Mouse (Mus musculus) layer of hippocampus, adult 8-10 months (tissue): Measurements from ENCODE around the gene Esyt2. TPM values are rescaled to one million over a fixed set of nuclear protein-coding genes. Genes with fewer than 3 reads are reported as not detected.

ENCODE experiments used
- DNase-seq, 2 experiments: peaks; one replicate each; pipeline ENCODE4 v3.0.0; 2022; ENCODE audit warnings: low spot score in 2 of 2
- total RNA-seq, 4 experiments: library from RNA; stranded (reverse); gene quantifications; 2 replicates each; pipeline ENCODE4 v1.2.4; 2022

Gene Esyt2
- total RNA-seq, 4 experiments from 2014 or later, result 56.7 to 82.0 (median 65.6) TPM

DNA sequence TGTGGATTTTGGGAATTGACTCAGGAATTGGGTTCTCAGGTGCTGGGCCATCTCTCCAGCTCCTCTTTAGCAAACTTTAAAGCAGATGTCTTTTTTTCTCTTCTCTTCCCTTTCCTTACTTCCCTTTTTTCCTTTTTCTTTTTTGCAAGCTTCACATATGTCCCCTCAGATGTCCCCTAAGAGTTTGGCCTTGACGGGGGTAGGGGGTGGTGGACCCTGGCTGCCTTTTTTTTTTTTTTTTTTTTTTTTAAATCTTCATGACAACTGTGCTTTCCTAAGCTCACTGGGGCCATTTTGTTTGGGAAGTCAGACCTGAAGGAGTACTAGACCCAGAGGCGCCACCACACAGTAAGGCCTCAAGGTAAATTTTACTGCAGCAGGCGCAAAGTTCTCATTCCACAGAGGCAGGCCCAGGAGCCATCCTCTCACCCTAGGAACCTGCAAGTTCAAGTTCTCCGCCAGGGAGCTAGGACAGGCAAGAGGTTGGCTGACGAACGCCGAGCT, 795 bp upstream of the Esyt2 start:
- no peak for DNase-seq

DNA sequence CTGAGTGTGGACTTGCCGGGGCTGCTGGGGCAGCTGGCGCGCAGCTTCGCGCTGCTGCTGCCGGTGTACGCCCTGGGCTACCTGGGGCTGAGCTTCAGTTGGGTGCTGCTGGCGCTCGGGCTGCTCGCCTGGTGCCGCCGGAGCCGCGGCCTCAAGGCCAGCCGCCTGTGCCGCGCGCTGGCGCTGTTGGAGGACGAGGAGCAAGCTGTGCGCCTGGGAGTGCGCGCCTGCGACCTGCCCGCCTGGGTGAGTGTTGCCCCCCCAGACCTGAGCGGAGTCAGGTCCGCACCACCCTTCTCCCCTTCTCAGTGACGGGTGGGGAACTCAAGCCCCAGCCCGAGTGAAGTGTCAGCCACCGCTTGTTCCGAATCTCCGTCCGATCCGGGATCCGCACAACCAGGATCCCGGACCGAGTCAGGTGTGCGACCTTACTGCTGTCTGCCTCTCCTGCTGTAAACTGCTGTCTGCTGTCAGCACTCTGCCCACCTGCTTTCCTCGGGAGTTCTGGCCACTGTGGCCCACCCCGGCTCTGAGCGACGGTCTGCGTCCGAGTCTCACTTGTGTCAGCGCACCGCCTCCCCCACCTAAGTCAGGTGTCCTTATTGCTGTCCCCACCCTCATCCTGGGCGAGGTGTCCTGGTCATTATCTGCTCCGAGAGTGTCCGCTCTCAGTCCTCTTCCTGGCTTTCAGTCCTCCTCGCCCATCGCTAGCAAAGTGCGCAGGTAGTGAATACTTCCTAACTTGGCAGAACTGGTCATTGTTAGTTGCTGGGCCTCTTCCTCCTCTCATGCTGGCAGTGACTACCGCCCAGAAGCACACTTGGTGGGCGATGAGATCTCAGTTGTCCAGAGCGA, 658 bp downstream of the Esyt2 start:
- peak; percentile 18 to 26 for DNase-seq

GRCm38 (mm10) chr12:116282856-116283255, 1.9 kb downstream of the Esyt2 start:
- DNase-seq, result no peak

DNA sequence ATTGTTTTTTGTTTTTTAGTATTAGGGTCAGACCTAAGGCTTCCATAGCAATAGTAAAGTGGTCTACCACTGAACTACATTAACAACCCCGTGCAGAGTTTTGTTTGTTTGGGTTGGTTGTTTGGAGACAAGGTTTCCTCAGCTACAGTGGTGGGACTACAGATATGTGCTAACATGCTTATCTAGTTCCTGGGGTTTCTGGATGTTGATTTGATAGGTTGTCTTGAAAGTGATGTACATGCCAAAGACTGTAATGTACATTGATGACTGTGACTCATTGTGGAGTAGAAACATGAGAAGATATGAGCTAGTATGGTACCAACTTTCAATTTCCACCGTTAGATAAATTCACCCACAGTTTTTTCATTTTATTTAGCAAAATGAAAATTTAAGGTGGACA, 2.5 kb downstream of the Esyt2 start:
- DNase-seq, result no peak

GRCm38 (mm10) chr12:116293185-116293584, 12.2 kb downstream of the Esyt2 start:
- DNase-seq, result no peak

DNA sequence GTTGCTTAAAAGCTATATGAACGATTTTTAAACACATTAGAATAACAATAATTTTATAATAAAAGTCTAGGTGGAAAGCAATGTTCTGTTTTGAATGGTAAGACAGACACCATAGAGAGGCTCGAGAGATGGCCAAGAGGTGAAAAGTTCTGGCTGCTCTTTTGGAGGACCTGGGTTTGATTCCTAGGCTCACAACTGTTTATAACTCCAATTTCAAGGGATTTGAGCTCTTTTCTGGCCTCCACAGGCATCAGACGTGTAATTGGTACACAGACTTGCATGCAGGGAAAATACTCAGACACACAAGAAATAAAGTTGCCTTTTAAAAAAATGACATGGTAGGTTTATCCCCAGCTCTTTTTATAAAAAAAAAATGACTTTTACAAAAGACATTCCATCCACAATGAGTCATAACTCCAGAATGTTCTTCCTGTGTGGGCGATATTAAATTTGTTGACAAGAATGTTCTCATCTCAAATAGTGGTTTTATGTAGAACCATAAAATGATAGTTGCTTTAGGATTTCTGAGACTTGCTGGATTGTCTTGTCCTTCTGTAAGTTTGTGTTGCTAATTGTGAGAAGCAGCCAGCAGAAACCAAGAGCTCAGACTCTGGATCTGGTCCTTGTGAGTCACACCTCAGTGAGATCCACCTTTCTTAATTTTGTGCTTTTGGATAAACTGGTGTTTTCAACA, 12.8 kb downstream of the Esyt2 start:
- no peak for DNase-seq

DNA sequence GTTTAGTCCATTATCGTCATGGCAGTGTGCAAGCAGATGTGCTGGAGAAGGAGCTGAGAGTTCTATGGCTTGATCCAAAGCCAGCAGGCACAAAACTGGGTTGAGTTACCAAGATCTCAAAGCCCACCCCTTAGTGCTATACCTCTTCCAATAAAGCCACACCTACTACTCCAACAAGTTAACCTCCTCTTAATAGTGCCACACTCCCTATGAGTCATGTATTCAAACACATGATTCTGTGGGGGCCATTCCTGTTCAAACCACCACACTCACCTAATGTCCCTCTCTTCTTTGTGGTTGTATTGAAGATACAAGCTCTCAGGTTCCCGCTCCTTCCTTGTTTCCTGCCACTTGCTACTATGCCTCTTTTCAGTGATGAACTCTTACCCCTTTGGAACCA, 18.9 kb downstream of the Esyt2 start:
- no peak for DNase-seq

DNA sequence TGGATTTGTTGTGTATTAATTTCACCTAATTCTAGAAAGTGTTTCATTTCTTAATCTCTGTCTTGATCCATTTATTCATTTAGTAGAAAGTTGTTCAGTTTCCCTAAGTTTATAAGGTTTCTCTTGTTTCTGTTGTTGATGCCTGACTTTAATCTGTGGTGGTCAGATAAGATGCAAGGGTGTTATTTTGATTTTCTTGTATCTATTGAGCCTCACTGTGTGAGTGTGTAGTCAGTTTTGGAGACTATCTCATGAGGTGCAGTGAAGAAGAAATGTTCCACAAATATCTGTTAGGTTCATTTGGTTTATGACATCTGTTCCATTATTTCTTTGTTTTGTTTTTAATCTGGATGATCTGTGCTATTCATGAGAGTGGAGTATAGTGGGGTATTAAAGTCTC, 21.2 kb downstream of the Esyt2 start:
- DNase-seq, result no peak

DNA sequence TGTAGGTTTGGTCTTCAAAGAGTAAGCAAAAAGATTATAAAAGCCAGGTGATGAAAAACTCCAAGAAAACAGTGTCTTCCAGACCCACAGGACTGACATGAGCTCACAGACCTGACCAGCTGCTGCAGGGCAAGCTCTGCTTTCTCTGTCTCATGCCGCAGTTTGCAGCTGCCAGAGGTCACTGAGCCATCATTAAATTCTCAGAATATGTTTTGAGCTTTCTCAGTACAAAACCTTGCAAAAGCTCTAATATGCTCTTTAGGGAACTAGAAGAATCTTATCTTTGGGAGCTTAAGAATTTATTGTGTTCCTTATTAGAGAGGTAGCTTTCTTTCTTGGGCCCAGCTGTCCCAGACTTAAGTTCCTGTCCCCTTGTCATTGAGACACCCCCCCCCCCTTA, 25.0 kb downstream of the Esyt2 start:
- no peak for DNase-seq

DNA sequence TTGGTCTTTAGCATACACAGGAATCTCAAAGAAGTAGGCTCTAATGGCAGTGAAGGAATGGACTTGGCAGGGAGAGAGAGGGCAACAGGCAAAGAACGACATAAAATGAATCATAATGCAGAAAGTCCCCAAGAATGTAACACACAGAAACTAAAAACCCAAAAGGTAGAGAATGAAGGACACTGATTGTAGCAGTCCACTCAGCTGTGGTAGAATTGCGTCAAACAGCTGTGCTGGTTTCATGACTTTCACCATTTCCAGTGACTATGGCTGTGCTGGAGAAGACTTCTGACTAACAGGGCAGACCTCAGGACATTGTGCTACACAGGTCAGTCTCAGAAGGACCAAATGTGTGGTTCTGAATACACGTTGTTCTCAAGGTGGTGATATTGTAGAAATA, 26.9 kb downstream of the Esyt2 start:
- DNase-seq, result no peak

DNA sequence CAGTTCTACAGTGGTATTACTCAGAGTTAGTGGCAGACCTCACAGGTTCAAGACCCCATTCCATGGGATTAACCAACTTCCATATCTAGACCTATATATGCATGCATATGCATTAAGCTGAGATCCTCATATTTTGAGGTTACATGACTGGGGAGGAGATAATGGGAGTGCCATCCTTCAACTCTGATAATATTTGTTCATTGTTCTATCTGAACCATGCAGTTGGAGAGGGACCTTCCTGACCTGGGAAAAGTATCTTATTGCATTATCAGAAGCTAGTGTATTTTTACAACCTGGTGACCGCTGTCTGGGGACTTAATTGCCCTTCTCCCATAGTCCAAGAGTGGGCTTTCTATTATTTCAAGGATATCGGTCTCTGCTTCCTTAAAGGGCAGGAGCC, 27.6 kb downstream of the Esyt2 start:
- DNase-seq, result no peak

DNA sequence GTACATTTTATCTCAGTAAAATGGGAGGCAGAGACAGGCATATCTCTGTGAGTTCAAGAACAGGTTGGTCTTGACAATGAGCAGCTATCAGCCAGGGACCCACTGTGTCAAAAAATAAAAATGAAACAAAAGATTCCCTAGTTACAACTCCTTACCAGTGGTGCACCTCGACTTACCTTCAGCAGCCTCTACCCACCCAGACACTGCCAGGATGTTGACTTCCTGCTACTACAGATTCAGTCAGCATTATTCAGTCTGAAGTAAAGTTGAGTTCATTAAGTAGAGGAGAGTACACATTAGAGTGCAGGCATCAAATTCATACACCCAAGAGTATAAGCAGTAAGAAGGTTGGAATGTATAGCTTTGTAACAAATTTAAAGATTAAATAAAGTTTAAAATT, 32.8 kb downstream of the Esyt2 start:
- no peak for DNase-seq

DNA sequence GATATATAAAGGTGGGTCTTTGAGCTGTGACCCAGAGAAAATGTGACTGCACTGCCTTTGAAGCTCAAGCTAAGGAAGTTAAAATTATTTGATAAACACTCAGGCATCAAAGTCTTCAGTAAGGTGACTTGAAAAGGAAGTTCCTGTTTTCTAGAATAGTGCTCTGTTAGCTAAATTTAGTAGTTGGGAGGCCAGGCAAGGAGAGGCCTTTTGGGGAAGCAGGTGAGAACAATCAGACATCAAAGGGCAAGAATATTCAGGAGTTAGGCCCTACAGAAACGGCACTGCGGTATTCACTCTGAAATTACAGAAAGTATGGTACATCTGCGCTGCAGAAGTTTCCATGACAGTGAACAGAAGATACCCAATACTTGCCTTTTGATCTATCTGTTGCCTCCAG, 34.5 kb downstream of the Esyt2 start:
- no peak for DNase-seq

DNA sequence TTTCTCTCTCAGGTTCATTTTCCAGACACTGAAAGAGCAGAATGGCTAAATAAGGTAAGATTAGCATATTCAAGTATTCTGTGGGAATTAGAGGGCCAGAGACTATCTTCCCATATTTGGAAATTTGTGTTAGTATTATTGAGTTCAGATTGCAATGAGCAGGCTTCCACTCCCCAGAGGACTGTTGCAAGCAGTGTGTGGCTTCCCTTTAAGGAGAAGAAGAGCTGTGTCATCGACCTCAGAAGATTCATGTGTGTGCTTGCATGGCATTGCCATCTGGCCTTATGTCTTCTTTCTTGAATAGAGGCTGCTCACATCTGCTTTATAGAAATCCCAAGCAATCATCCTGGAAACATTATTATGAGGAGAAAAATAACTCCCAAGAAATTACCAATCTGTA, 36.8 kb downstream of the Esyt2 start:
- no peak for DNase-seq

- peak; percentile 22 to 42 for DNase-seq
These were observed 44.5 kb downstream of the Esyt2 start for GRCm38 (mm10) chr12:116325545-116325944.

DNA sequence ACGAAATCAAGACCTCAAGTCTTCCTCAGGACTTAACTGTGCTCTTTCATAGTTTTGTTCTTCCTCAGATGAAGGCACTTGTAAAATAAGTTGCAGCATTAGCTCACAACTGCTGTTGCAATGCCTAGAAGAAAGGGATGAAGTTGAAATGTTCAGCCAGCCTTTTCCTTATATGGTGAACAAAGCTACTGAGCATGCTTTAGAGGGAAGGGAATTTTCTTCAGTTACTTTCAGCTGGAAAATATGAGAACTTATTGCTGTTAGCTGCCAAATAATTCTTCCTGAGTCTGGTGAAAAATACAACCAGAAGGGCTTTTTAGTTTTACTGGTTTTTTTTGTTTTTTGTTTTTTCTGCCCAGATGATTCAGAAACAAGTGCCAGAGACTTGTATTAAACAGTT, 45.2 kb downstream of the Esyt2 start:
- no peak for DNase-seq

DNA sequence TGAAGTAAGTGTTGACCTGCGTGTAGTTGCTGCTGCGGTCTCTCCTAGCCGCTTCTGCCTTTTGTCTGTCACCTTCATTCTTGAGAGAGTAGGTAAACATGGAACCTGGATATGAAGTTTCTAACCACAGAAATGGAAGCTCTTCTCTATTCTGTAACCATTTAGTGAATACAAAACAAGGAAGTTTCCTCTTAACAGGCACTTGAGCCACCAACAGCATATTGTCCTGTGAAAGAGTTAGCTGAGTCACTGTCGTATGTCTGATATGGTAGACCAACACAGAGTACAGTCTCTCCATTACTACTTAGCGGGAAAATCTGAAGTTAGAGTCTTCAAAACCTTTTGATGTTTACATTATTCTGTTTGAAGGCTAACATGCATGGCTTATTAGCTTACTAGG, 53.3 kb downstream of the Esyt2 start:
- no peak for DNase-seq

GRCm38 (mm10) chr12:116340160-116340559, 59.2 kb downstream of the Esyt2 start:
- DNase-seq, result no peak

DNA sequence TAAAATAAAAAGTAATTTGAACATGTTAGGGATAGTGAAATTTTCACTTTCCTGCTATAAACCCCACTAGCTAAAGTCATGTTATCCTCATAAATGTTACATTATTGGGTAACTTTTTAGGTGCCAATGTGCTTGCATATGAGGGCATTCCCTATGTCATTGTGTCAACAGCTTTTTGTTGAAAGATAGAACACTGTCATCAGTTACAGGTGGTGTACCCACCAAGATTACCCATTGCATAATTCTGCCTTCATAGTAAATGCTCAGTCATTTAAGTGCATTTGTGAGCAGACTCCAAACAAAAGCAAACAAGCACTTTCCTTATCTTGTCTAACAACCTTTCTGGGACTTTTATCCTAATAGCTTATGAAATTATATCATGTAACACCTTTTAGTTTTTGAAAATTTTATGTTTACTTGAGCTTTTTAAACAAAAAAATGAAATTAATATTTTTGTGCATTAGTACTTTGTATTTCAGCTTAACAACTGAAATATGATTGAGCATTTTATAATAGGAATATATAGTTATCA, 67.8 kb downstream of the Esyt2 start:
- DNase-seq, result no peak

GRCm38 (mm10) chr12:116349376-116349775, 68.4 kb downstream of the Esyt2 start:
- no peak for DNase-seq

GRCm38 (mm10) chr12:116351022-116351421, 70.0 kb downstream of the Esyt2 start:
- DNase-seq, result no peak

DNA sequence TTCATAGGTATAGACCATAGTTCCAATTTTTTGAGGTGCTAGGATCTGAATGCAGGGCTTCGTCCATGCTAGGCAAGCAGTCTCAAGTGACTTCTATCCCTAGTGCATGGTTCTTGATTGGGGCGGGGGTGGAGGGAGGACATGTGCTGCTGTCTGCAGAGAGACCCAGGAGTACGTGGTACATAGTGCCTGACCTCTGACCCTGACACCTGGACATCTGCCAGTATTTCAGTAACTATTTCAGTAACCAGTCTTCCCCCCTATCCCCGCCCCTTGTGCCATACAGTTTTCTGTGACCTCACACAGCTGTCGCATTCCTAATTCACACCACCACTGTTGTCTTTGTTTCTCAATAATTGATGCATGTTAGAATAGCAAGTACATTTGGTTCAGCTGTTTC, 71.4 kb downstream of the Esyt2 start:
- no peak for DNase-seq

- DNase-seq, result no peak
These were observed 73.7 kb downstream of the Esyt2 start for GRCm38 (mm10) chr12:116354694-116355093.
